Mouse (Mus musculus) liver, postnatal 0 days (tissue): ENCODE measurements at regions not wholly inside any gene's neighbourhood (a gene's known extent, or its start where the extent isn't known, plus 50 kb on each side); places are given as distances from the start of the nearest gene placed in this dataset.

Experiments used
- ATAC-seq: fragments of 200-750 bp; cut with Nextera tagmentation; 2 replicates; pipeline ENCODE4 v1.8.0; 2017; ENCODE audit warnings: mild to moderate bottlenecking, moderate library complexity
- DNase-seq: peaks from one replicate; pipeline ENCODE4 v3.0.0-alpha.2; 2016
- H3K27ac ChIP-seq: fragments of 300-500 bp; sonication (generic); 2 replicates; pipeline ENCODE4 v1.5.1; 2014; ENCODE audit warnings: antibody characterized with exemption, moderate library complexity, mild to moderate bottlenecking, low read depth
- H3K27me3 ChIP-seq: fragments of 300-500 bp; sonication (generic); 2 replicates; pipeline ENCODE4 v1.6.1; 2014; ENCODE audit warnings: low read length, control low read depth, mixed read lengths; ENCODE audit not compliant: insufficient read depth
- H3K36me3 ChIP-seq: fragments of 300-500 bp; sonication (generic); replicated peaks from 2 replicates; pipeline ENCODE4 v1.6.1; 2014; ENCODE audit warnings: mild to moderate bottlenecking, control low read depth, low read length, moderate library complexity, mixed read lengths; ENCODE audit not compliant: insufficient read depth
- H3K4me1 ChIP-seq: fragments of 300-500 bp; sonication (generic); 2 replicates; pipeline ENCODE4 v1.6.1; 2014; ENCODE audit warnings: antibody characterized with exemption, mild to moderate bottlenecking, control low read depth; ENCODE audit not compliant: insufficient read depth
- H3K4me2 ChIP-seq: fragments of 300-500 bp; sonication (generic); 2 replicates; pipeline ENCODE4 v1.6.1; 2014; ENCODE audit warnings: low read depth, mild to moderate bottlenecking, low read length, moderate library complexity, mixed read lengths
- H3K4me3 ChIP-seq: fragments of 300-500 bp; sonication (generic); 2 replicates; pipeline ENCODE4 v1.5.1; 2014; ENCODE audit warnings: low read depth, low read length
- H3K9ac ChIP-seq: fragments of 300-500 bp; sonication (generic); replicated peaks from 2 replicates; pipeline ENCODE4 v1.6.1; 2014; ENCODE audit warnings: mild to moderate bottlenecking, moderate library complexity
- H3K9me3 ChIP-seq: fragments of 300-500 bp; sonication (generic); 2 replicates; pipeline ENCODE4 v1.6.1; 2016; ENCODE audit warnings: mild to moderate bottlenecking, control low read depth, low read length, mixed read lengths
- CTCF ChIP-seq: sonication (generic); IDR thresholded peaks from 2 replicates; pipeline ENCODE4 v1.5.1; 2016; ENCODE audit warnings: antibody characterized with exemption, low read depth
- EP300 ChIP-seq: IDR thresholded peaks from 2 replicates; pipeline ENCODE4 v1.6.1; 2016; ENCODE audit warnings: antibody characterized with exemption, low read depth, mild to moderate bottlenecking
- WGBS: fragments of 180-500 bp; shearing (Covaris S2); extraction: QIAGEN DNeasy Blood & Tissue Kit; methylation state at CpG from one replicate; pipeline ENCODE4 v1.1.7; 2014; ENCODE audit not compliant: insufficient replicate concordance; 5-methylcytosine and 5-hydroxymethylcytosine counted together

- Histone ChIP-seq H3K36me3 (no peaks in the 10 kb centered on the region), H3K9me3 (no peaks in the 10 kb centered on the region), H3K4me1 (no peaks in the 10 kb centered on the region), H3K9ac (no peak overlapping the region), H3K4me2 (no peak overlapping the region), H3K4me3 (no peak overlapping the region), H3K27me3 (no peaks in the 10 kb centered on the region), H3K27ac (no peak overlapping the region)
- no peak for TF ChIP-seq EP300
- no peak for TF ChIP-seq CTCF
- ATAC-seq (no peak), DNase-seq (no peak)
- WGBS = 74% methylated on average over 18 of the region's 18 CpGs
These were observed 210.2 kb downstream of the Nuak1 start for GRCm38 (mm10) chr10:84230011-84230781.

GRCm38 (mm10) chr10:84235006-84235405 is 205.4 kb downstream of the Nuak1 start:
- DNase-seq (no peak), ATAC-seq (no peak)
- Histone ChIP-seq H3K36me3 (no peaks in the 10 kb centered on the region), H3K9ac (no peak overlapping the region), H3K27me3 (no peaks in the 10 kb centered on the region), H3K4me1 (no peaks in the 10 kb centered on the region), H3K4me2 (no peak overlapping the region), H3K9me3 (no peaks in the 10 kb centered on the region), H3K4me3 (no peak overlapping the region), H3K27ac (no peak overlapping the region)
- TF ChIP-seq CTCF (no peak), EP300 (no peak)
- 78% methylated on average over 6 of the region's 6 CpGs for WGBS

GRCm38 (mm10) chr10:84236236-84236635 is 204.2 kb downstream of the Nuak1 start:
- Histone ChIP-seq H3K9me3 (no peaks in the 10 kb centered on the region), H3K27me3 (no peaks in the 10 kb centered on the region), H3K4me1 (no peaks in the 10 kb centered on the region), H3K9ac (no peak overlapping the region), H3K4me3 (no peak overlapping the region), H3K36me3 (no peaks in the 10 kb centered on the region), H3K4me2 (no peak overlapping the region), H3K27ac (no peak overlapping the region)
- ATAC-seq = no peak
- DNase-seq = no peak
- WGBS = 49% methylated on average over 2 of the region's 2 CpGs
- TF ChIP-seq CTCF = no peak

- DNase-seq (no peak), ATAC-seq (no peak)
- H3K4me1 ChIP-seq = no peaks in the 10 kb centered on the region
- no peaks in the 10 kb centered on the region for H3K27me3 ChIP-seq
- no peak overlapping the region for H3K9ac ChIP-seq
- H3K4me2 ChIP-seq = no peak overlapping the region
- H3K9me3 ChIP-seq = peaks cover 3% of the 10 kb centered on the region
- H3K36me3 ChIP-seq = no peaks in the 10 kb centered on the region
- no peak overlapping the region for H3K4me3 ChIP-seq
- no peak overlapping the region for H3K27ac ChIP-seq
- TF ChIP-seq CTCF = no peak
- TF ChIP-seq EP300 = no peak
- WGBS = 67% methylated on average over 18 of the region's 18 CpGs
These were observed 202.0 kb downstream of the Nuak1 start for GRCm38 (mm10) chr10:84238279-84238963.

DNA sequence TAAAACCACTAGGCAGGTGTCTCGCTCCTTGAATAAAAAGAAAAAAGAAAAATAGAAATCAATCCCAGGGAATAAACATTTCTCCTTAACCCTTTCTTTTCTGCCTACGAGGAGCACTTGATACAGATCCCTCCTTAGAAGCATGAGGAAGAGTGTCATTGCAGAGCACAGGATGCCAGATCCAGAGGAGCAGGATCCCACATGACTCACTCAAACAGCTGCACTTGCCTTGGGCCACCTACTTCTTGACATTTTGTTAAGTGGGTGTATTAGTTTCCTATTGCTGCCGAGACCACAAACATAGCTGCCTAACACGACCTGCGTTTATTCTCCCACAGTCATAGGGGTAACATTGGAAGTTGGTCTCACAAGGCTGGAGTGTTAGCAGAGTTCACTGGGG is 197.1 kb downstream of the Nuak1 start:
- no peaks in the 10 kb centered on the region for H3K4me1 ChIP-seq
- TF ChIP-seq EP300 (no peak), CTCF (no peak)
- H3K4me3 ChIP-seq = no peak overlapping the region
- H3K9ac ChIP-seq = no peak overlapping the region
- WGBS = 85% methylated on average over 5 of the region's 5 CpGs
- H3K27me3 ChIP-seq = no peaks in the 10 kb centered on the region
- no peak for ATAC-seq
- peaks cover 3% of the 10 kb centered on the region for H3K9me3 ChIP-seq
- no peak for DNase-seq
- no peak overlapping the region for H3K27ac ChIP-seq
- H3K4me2 ChIP-seq = no peak overlapping the region
- no peaks in the 10 kb centered on the region for H3K36me3 ChIP-seq

DNA sequence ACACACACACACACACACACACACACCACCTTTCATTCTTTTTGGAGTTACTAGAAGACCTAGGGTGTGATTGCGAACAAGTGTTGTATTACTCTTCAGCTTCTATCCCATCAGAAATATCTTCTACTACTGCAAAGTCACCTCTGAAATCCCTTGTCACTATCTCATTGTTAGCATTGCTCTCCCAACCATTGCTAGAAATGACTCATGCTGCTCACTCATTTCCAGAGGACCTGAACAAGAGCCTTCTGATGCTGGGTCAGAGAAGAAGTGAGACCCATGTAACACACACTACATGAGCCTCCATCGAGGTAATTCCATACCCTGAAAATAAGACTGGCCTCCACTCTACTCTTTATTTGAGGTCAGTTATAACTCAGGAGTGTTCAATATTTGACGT is 191.1 kb downstream of the Nuak1 start:
- TF ChIP-seq EP300 (no peak), CTCF (no peak)
- Histone ChIP-seq H3K4me3 (no peak overlapping the region), H3K27me3 (no peaks in the 10 kb centered on the region), H3K4me2 (no peak overlapping the region), H3K9ac (no peak overlapping the region), H3K4me1 (no peaks in the 10 kb centered on the region), H3K9me3 (no peaks in the 10 kb centered on the region), H3K27ac (no peak overlapping the region), H3K36me3 (no peaks in the 10 kb centered on the region)
- 74% methylated on average over 3 of the region's 3 CpGs for WGBS
- DNase-seq (no peak), ATAC-seq (no peak)
